Mouse (Mus musculus) lung, postnatal 0 days (tissue): ENCODE results near the gene Mmgt1. TPM values are rescaled to one million over a fixed set of nuclear protein-coding genes. Genes with fewer than 3 reads are reported as not detected.

ENCODE experiments used
- ATAC-seq: fragments of 200-750 bp; cut with Nextera tagmentation; 2 replicates; pipeline ENCODE4 v1.8.0; 2017; ENCODE audit warnings: moderate library complexity
- DNase-seq: peaks from one replicate; pipeline ENCODE4 v3.0.0-alpha.2; 2016; ENCODE audit warnings: low spot score
- H3K27ac ChIP-seq: fragments of 300-500 bp; sonication (generic); 2 replicates; pipeline ENCODE4 v1.5.1; 2014; ENCODE audit warnings: antibody characterized with exemption, mild to moderate bottlenecking, low read length, mixed read lengths
- H3K27me3 ChIP-seq: fragments of 300-500 bp; sonication (generic); replicated peaks from 2 replicates; pipeline ENCODE4 v1.6.1; 2014; ENCODE audit warnings: low read length, mixed read lengths; ENCODE audit not compliant: insufficient read depth
- H3K36me3 ChIP-seq: fragments of 300-500 bp; sonication (generic); 2 replicates; pipeline ENCODE4 v1.6.1; 2014; ENCODE audit warnings: low read length, mixed read lengths; ENCODE audit not compliant: insufficient read depth
- H3K4me1 ChIP-seq: fragments of 300-500 bp; sonication (generic); 2 replicates; pipeline ENCODE4 v1.6.1; 2014; ENCODE audit warnings: antibody characterized with exemption, low read depth, low read length, mixed read lengths; ENCODE audit not compliant: insufficient read depth
- H3K4me2 ChIP-seq: fragments of 300-500 bp; sonication (generic); replicated peaks from 2 replicates; pipeline ENCODE4 v1.6.1; 2014; ENCODE audit warnings: low read depth, mild to moderate bottlenecking, low read length, moderate library complexity, mixed read lengths
- H3K4me3 ChIP-seq: fragments of 300-500 bp; sonication (generic); 2 replicates; pipeline ENCODE4 v1.5.1; 2014; ENCODE audit warnings: low read depth, low read length
- H3K9ac ChIP-seq: fragments of 300-500 bp; sonication (generic); replicated peaks from 2 replicates; pipeline ENCODE4 v1.6.1; 2014; ENCODE audit warnings: low read depth, mild to moderate bottlenecking
- H3K9me3 ChIP-seq: fragments of 300-500 bp; sonication (generic); 2 replicates; pipeline ENCODE4 v1.6.1; 2016; ENCODE audit warnings: low read length, mixed read lengths
- CTCF ChIP-seq: IDR thresholded peaks from 2 replicates; pipeline ENCODE4 v1.5.1; 2016; ENCODE audit warnings: antibody characterized with exemption, mild to moderate bottlenecking
- EP300 ChIP-seq: IDR thresholded peaks from 2 replicates; pipeline ENCODE4 v1.6.1; 2016; ENCODE audit warnings: antibody characterized with exemption, mild to moderate bottlenecking, control low read depth
- WGBS: fragments of 180-500 bp; shearing (Covaris S2); extraction: QIAGEN DNeasy Blood & Tissue Kit; methylation state at CpG from one replicate; pipeline ENCODE4 v1.1.7; 2014; 5-methylcytosine and 5-hydroxymethylcytosine counted together
- polyA plus RNA-seq: library from polyadenylated mRNA; unstranded; fragments of >200 nt; fragmentation: Nextera tagmentation; extraction: Ambion mirVana; gene quantifications from 2 replicates; pipeline ENCODE4 v1.2.1, GENCODE M21; 2015

Gene Mmgt1
- polyA plus RNA-seq, 1 experiment from 2014 or later = 11.8 TPM

- H3K9ac ChIP-seq = 0 out of 2 replicates have a peak overlapping the region, but pooled peaks have one; percentile 46
- H3K4me3 ChIP-seq = peak overlapping the region; percentile 59
- H3K36me3 ChIP-seq = no peaks in the 10 kb centered on the region
- TF ChIP-seq EP300 (no peak), CTCF (no peak)
- no peak overlapping the region for H3K27ac ChIP-seq
- H3K9me3 ChIP-seq = no peaks in the 10 kb centered on the region
- ATAC-seq (peak; percentile 3; the same call in 1 of the 2 replicates), DNase-seq (no peak)
- no peaks in the 10 kb centered on the region for H3K4me1 ChIP-seq
- 21% methylated on average over 7 of the region's 7 CpGs for WGBS
- H3K27me3 ChIP-seq = no peaks in the 10 kb centered on the region
- H3K4me2 ChIP-seq = peak overlapping the region; percentile 59
Measured at GRCm38 (mm10) chrX:56609285-56609622, 11.4 kb upstream of the Mmgt1 start.

- Histone ChIP-seq H3K27ac (peak overlapping the region; percentile 38; the same call in 1 of the 2 replicates), H3K27me3 (no peaks in the 10 kb centered on the region), H3K4me2 (no peak overlapping the region), H3K4me3 (no peak overlapping the region), H3K36me3 (no peaks in the 10 kb centered on the region), H3K4me1 (no peaks in the 10 kb centered on the region), H3K9me3 (no peaks in the 10 kb centered on the region), H3K9ac (no peak overlapping the region)
- 38% methylated on average over 7 of the region's 7 CpGs for WGBS
- TF ChIP-seq EP300 (peak; percentile 44; the same call in 1 of the 2 replicates), CTCF (no peak)
- DNase-seq (peak; percentile 50), ATAC-seq (peak; percentile 54)
Measured at GRCm38 (mm10) chrX:56607032-56607710, 9.3 kb upstream of the Mmgt1 start.

DNA sequence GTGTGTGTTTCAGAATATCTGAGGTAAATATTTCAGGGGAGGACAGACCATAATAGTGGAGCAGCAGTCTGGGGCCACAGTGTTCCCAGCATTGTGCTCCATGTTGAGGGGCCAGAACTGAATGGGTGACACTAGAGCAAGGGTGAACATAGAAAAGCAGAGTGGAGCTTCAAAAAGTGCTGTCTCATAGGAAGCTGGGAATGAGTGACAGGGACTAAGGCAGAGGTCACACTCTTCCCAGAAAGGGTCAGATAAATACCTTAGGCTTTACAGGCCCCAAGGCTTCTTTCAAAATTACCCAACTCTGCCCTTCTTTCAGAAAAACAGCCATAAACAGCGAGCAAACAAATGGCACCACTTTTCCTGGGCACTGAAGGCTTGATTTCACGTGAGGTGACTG, 8.7 kb upstream of the Mmgt1 start:
- H3K36me3 ChIP-seq = no peaks in the 10 kb centered on the region
- H3K4me1 ChIP-seq = no peaks in the 10 kb centered on the region
- H3K27me3 ChIP-seq = no peaks in the 10 kb centered on the region
- WGBS = 53% methylated on average over 2 of the region's 2 CpGs
- H3K9ac ChIP-seq = no peak overlapping the region
- DNase-seq = no peak
- H3K4me2 ChIP-seq = no peak overlapping the region
- no peaks in the 10 kb centered on the region for H3K9me3 ChIP-seq
- ATAC-seq = no peak
- H3K4me3 ChIP-seq = no peak overlapping the region
- TF ChIP-seq CTCF = no peak
- no peak for TF ChIP-seq EP300
- no peak overlapping the region for H3K27ac ChIP-seq

DNA sequence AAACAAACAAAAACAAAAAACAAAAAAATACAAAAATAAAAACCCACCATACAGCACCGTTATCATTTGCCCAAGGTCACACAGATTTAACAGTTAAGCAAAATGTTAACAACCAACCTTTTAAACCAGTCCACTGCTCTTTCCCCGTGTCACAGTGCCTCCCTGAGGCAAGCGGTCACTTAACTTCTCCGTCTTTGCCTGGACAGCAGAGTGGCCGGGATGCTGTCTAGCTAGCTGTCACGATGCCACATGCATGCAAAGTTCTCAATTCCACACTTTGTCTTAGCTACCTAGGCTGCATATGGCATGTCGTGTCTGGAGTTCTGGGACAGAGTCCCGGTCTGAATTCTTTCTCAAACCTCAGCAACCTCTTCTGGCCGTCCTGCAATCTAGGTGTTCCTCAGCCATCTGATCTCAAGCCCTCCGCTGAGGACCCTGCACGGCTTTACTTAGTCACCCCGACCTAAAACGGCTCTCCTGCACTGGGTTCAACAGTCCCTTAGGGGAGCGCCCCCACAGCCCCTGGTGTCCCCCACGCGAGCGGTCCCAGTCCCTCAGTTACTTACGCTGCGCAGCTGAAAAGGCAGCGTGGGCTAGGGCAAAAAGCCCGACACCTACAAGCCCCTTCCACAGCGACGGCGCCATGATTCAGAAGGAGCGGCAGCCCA, 516 bp downstream of the Mmgt1 start:
- Histone ChIP-seq H3K4me2 (peak overlapping the region; percentile 61), H3K27ac (peak overlapping the region; percentile 66), H3K27me3 (no peaks in the 10 kb centered on the region), H3K4me1 (no peaks in the 10 kb centered on the region), H3K9ac (peak overlapping the region; percentile 62), H3K4me3 (peak overlapping the region; percentile 61), H3K36me3 (no peaks in the 10 kb centered on the region), H3K9me3 (no peaks in the 10 kb centered on the region)
- TF ChIP-seq EP300 = 0 out of 2 replicates have a peak, but pooled peaks have one; percentile 6
- TF ChIP-seq CTCF = peak; percentile 55
- 13% methylated on average over 25 of the region's 25 CpGs for WGBS
- peak; percentile 50 for DNase-seq
- peak; percentile 29 for ATAC-seq

- WGBS = 65% methylated on average over 2 of the region's 2 CpGs
- no peaks in the 10 kb centered on the region for H3K9me3 ChIP-seq
- H3K27ac ChIP-seq = no peak overlapping the region
- TF ChIP-seq EP300 = no peak
- no peak for TF ChIP-seq CTCF
- ATAC-seq (no peak), DNase-seq (no peak)
- H3K4me3 ChIP-seq = no peak overlapping the region
- no peaks in the 10 kb centered on the region for H3K4me1 ChIP-seq
- no peaks in the 10 kb centered on the region for H3K36me3 ChIP-seq
- H3K27me3 ChIP-seq = no peaks in the 10 kb centered on the region
- H3K9ac ChIP-seq = no peak overlapping the region
- no peak overlapping the region for H3K4me2 ChIP-seq
Measured at GRCm38 (mm10) chrX:56578200-56578599, 19.7 kb downstream of the Mmgt1 start.

GRCm38 (mm10) chrX:56572465-56572864, 25.4 kb downstream of the Mmgt1 start:
- Histone ChIP-seq H3K9me3 (no peaks in the 10 kb centered on the region), H3K27ac (no peak overlapping the region), H3K4me1 (no peaks in the 10 kb centered on the region), H3K36me3 (no peaks in the 10 kb centered on the region), H3K9ac (no peak overlapping the region), H3K4me3 (no peak overlapping the region), H3K4me2 (no peak overlapping the region), H3K27me3 (no peaks in the 10 kb centered on the region)
- DNase-seq = peak; percentile 12
- TF ChIP-seq EP300 = no peak
- TF ChIP-seq CTCF = peak; percentile 65
- WGBS = 19% methylated on average over 6 of the region's 6 CpGs
- ATAC-seq = no peak
